Mouse (Mus musculus) heart, postnatal 0 days (tissue): Measurements from ENCODE around the gene Il18r1.

Source experiments
- CTCF ChIP-seq: IDR thresholded peaks from 2 replicates; pipeline ENCODE4 v1.5.1; 2016; ENCODE audit warnings: antibody characterized with exemption, control low read depth, low read depth
- EP300 ChIP-seq: IDR thresholded peaks from 2 replicates; pipeline ENCODE4 v1.6.1; 2016; ENCODE audit warnings: antibody characterized with exemption, low read depth

GRCm38 (mm10) chr1:40428910-40429675, 36.3 kb upstream of the Il18r1 start, which contains the start of gene Il1rl1:
- TF ChIP-seq CTCF (no peak), EP300 (no peak)
